Mouse (Mus musculus) kidney, adult 2 months (tissue): ENCODE results near the gene Wdr90. TPM values are rescaled to one million over a fixed set of nuclear protein-coding genes. Genes with fewer than 3 reads are reported as not detected.

Source experiments
- DNase-seq: peaks from one replicate; pipeline ENCODE4 v3.0.0; 2021
- H3K27ac ChIP-seq: fragments of 200-500 bp; 2 replicates; pipeline ENCODE4 v1.5.1; 2012; ENCODE audit warnings: low read depth, low read length, control low read depth, inconsistent platforms; ENCODE audit not compliant: insufficient read depth
- H3K27me3 ChIP-seq: fragments of 200-500 bp; replicated peaks from 2 replicates; pipeline ENCODE4 v1.6.1; 2012; ENCODE audit warnings: mild to moderate bottlenecking, moderate library complexity, low read length, inconsistent platforms; ENCODE audit not compliant: control insufficient read depth, insufficient read depth
- H3K36me3 ChIP-seq: fragments of 200-500 bp; 2 replicates; pipeline ENCODE4 v1.6.1; 2012; ENCODE audit warnings: mild to moderate bottlenecking, moderate library complexity, low read length, inconsistent platforms; ENCODE audit not compliant: control insufficient read depth, insufficient read depth
- H3K4me1 ChIP-seq: fragments of 200-500 bp; 2 replicates; pipeline ENCODE4 v1.6.1; 2011; ENCODE audit warnings: low read length; ENCODE audit not compliant: control insufficient read depth, insufficient read depth
- H3K4me3 ChIP-seq: fragments of 200-500 bp; 2 replicates; pipeline ENCODE4 v1.5.1; 2011; ENCODE audit warnings: mild to moderate bottlenecking, low read depth, low read length, control low read depth; ENCODE audit not compliant: insufficient read depth
- CTCF ChIP-seq: fragments of 200-500 bp; conservative IDR thresholded peaks from 2 replicates; pipeline ENCODE4 v1.5.1; 2011; ENCODE audit warnings: low read depth, mild to moderate bottlenecking, control low read depth, low read length, moderate library complexity, mixed read lengths; ENCODE audit not compliant: insufficient read depth, insufficient read length
- POLR2A ChIP-seq: fragments of 200-500 bp; IDR thresholded peaks from one replicate; pipeline ENCODE4 v1.6.1; 2011; ENCODE audit warnings: low read depth, low read length, control low read depth
- WGBS: fragments of 180-500 bp; shearing (Covaris S2); methylation state at CpG from one replicate; pipeline ENCODE4 v1.1.7; 2018; 5-methylcytosine and 5-hydroxymethylcytosine counted together
- polyA plus RNA-seq: library from polyadenylated mRNA; depleted of rRNA; stranded (reverse); fragments of >200 nt; gene quantifications from 2 replicates; pipeline ENCODE4 v1.2.3, GENCODE M21; 2012

The Wdr90 gene
- polyA plus RNA-seq, 1 experiment, result 23.8 TPM

DNA sequence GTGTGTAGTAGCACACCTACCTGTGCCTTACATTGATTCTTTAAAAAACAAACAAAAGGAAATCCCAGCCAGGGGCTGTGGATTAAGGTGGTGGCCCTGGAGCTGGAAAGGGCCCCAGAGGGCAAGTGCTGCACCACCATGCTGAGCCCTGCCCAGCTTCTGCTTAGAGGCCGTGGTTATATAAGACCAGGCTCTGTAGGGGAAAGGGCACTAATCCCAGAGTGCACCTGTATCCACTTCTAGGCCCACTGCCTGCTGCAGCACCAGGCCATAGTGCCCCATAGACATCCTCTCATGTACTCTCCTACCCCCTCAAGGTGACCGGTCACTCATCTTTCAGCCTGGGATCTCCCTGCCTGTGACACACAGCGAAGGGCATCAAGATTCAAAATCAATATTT is 4.9 kb upstream of the Wdr90 start:
- peaks cover 10% of the 10 kb centered on the region; the same call in 1 of the 2 replicates for H3K4me1 ChIP-seq
- 79% methylated on average over 3 of the region's 3 CpGs for WGBS
- no peaks in the 10 kb centered on the region for H3K27me3 ChIP-seq
- TF ChIP-seq CTCF (no peak), POLR2A (no peak)
- H3K27ac ChIP-seq, result peak overlapping the region; percentile 67
- no peaks in the 10 kb centered on the region for H3K36me3 ChIP-seq
- peak overlapping the region; percentile 13 for H3K4me3 ChIP-seq
- peak; percentile 77 for DNase-seq

DNA sequence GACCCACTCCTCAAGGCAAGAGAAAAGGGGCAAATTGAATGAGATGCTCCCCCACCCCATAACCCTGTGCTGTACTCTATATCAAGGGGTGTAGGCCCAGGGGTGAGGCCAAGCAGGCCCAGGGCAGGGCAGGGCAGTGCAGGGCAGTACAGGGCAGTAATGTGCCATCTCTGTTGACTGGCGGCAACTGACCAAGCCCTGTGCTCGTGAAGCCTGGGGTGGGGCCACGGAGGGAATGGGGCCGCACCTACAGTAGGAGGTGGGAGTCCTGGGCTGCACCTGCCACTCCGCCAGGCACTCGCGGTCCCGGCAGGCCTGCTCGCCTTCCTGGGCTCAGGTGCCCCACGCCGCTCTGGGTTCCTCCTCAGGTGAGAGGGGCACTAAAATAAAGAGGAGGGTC is 4.0 kb upstream of the Wdr90 start:
- H3K27me3 ChIP-seq, result no peaks in the 10 kb centered on the region
- peak overlapping the region; percentile 5; the same call in 1 of the 2 replicates for H3K4me3 ChIP-seq

DNA sequence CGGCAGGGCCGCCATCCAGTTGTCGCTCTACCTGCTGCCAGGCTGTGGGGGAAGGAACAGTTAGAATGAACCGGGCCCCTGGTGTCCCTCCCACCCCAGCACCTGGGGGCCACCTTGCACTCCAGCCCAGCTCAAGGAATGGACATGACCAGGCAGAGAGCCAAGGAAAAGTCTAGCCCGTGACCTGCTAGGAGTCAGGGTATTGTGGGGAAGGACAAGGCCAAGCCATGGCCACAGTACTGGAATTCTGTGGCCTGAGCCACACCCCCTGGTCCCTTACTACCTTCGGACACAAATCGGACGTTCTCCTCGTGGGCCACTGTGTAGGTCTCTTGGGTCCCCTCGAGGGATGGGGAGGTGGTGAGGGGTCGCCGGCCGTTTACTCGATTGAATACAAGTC is 3.0 kb upstream of the Wdr90 start:
- no peak for TF ChIP-seq POLR2A
- no peak for TF ChIP-seq CTCF
- Histone ChIP-seq H3K27me3 (no peaks in the 10 kb centered on the region), H3K4me3 (no peak overlapping the region), H3K4me1 (peaks cover 15% of the 10 kb centered on the region; the same call in 1 of the 2 replicates), H3K27ac (peak overlapping the region; percentile 14; the same call in 1 of the 2 replicates), H3K36me3 (no peaks in the 10 kb centered on the region)
- DNase-seq, result peak; percentile 68
- WGBS, result 56% methylated on average over 14 of the region's 14 CpGs

More for the DNA sequence above, 4.0 kb upstream of the Wdr90 start:
- Histone ChIP-seq H3K4me1 (peaks cover 15% of the 10 kb centered on the region; the same call in 1 of the 2 replicates), H3K27ac (peak overlapping the region; percentile 67), H3K36me3 (no peaks in the 10 kb centered on the region)
- TF ChIP-seq POLR2A, result no peak
- TF ChIP-seq CTCF, result no peak
- WGBS, result 73% methylated on average over 11 of the region's 11 CpGs
- peak; percentile 28 for DNase-seq

DNA sequence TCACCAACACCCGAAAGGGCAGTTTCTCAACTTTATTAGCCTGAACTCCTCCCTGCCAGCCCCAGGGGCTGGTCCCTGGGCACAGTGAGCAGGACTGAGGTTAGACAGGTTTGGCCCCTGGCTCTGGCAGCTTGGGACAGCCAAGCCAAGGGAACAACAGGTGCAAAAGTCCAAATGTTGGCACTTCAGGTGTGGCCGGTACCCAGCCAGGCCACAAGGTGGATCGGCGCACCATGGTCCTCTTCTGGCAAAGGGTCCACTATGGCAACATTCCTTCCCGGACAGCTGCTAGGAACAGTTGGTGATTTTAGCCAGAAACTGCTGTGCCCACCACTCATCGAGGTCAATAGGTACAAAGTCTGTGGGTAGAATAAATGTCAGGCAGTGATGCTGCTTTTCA is 2.4 kb upstream of the Wdr90 start:
- H3K27ac ChIP-seq, result peak overlapping the region; percentile 20; the same call in 1 of the 2 replicates

DNA sequence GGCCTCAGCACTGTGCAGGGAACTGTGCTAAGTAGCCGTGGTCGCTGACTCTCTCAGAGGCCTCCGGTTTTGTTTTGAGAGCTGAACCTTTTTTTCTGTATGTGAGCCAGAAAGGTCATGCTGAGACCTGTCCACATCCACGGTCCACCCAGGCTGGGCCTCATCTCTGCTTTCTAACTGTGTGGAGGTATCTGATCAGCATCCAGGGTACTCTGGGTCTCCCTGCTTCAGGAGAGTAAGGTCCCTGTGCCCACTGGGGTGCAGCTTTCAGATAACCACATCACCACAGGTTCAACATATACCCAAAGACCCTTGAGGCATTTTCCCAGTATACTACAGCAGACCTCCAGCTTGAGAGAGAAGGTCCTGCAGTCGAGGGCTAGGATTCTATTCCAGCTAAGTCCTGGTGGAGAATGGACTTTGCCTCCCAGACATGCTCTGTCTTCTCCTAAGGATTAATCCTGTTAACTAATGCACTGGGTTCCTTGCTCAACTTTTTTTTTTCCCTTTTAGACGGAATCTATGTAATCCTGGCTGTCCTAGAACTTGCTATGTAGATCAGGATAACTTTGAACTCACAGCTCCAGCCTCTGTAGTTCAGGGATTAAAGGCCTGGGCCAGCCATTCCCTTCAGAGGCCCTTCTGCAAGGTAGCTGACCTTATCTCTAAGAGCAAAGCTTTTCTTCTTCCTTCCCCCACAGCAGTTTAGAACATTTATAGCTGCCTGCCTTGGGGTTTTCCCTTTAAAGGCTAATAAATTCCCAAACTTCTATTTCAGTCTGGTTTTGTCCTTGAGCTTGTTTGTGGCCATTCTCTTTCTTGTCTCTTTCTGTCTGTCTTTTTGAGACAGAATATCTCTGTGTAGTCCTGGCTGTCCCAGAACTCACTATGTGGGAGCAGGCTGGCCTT is 657 bp upstream of the Wdr90 start:
- WGBS, result 7% methylated on average over 6 of the region's 6 CpGs
- peak overlapping the region; percentile 58 for H3K27ac ChIP-seq
- peak overlapping the region; percentile 62 for H3K4me3 ChIP-seq
- no peaks in the 10 kb centered on the region for H3K36me3 ChIP-seq
- no peak for TF ChIP-seq CTCF
- TF ChIP-seq POLR2A, result no peak
- peaks cover 11% of the 10 kb centered on the region; the same call in 1 of the 2 replicates for H3K4me1 ChIP-seq
- DNase-seq, result peak; percentile 68
- H3K27me3 ChIP-seq, result no peaks in the 10 kb centered on the region

More for the DNA sequence above, 2.4 kb upstream of the Wdr90 start:
- H3K36me3 ChIP-seq, result no peaks in the 10 kb centered on the region
- H3K4me1 ChIP-seq, result peaks cover 11% of the 10 kb centered on the region; the same call in 1 of the 2 replicates
- peak; percentile 79 for DNase-seq
- H3K27me3 ChIP-seq, result no peaks in the 10 kb centered on the region
- WGBS, result 60% methylated on average over 6 of the region's 6 CpGs
- TF ChIP-seq POLR2A (no peak), CTCF (peak; percentile 38)
- H3K4me3 ChIP-seq, result no peak overlapping the region

DNA sequence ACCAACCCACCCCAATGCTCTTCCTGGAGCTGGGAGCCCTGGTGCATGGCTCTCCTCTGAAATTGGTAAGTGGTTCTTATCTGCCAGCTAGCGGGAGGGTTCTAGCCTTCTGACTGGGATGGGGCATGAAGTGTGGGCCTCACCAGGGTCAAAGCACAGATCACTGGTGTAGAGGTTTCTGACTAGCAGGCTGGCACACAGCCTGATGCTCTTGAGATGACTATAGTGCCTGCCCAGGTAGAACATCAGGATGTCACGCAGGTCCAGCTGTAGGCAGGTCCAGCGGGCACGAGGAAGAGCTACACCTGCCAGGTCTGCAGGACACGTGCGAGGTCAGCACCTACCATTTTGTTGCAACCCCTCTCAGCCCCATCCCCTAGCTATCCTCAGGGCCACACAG is 1.1 kb downstream of the Wdr90 start:
- Histone ChIP-seq H3K4me1 (peaks cover 11% of the 10 kb centered on the region; the same call in 1 of the 2 replicates), H3K4me3 (no peak overlapping the region), H3K27me3 (no peaks in the 10 kb centered on the region), H3K36me3 (no peaks in the 10 kb centered on the region), H3K27ac (no peak overlapping the region)
- DNase-seq, result no peak
- WGBS, result 90% methylated on average over 6 of the region's 6 CpGs
- TF ChIP-seq CTCF (no peak), POLR2A (no peak)

DNA sequence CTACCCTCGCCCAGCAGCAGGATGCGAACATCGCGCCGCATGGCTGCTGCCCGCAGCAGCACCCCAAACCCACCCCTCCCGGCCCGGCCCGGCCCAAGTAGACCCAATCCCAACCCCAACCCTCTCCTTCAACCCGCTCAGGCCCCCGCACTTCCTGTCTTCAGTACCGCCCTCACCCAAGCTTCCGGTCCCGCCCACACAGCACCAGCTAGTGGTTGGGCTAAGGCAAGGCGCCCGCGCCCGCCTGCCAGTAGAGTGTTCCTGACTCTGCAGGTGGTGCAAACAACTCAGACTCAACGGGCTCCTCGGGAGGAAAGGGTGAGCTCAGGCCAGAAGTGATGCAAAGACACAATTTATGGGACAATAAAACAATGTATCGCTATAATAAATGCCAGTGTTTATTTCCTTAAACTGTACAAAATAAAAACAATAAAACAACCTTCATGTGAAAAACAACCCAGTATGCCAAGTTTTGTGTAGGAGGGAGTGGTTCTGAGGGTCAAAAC is 16.9 kb downstream of the Wdr90 start, which contains the start of gene Rhot2:
Rhot2 (minus strand) TSS at position 456 of the 506 bp plus-strand sequence.
- H3K4me3 ChIP-seq, result peak within 1 kb of the TSS; percentile 78
- H3K36me3 ChIP-seq, result no peaks in the 10 kb centered on the region; the same call in 1 of the 2 replicates
- peak within 1 kb of the TSS; percentile 77 for H3K27ac ChIP-seq
- no peaks in the 10 kb centered on the region for H3K27me3 ChIP-seq
- TF ChIP-seq POLR2A (peak; percentile 64), CTCF (peak; percentile 49)
- peaks cover 11% of the 10 kb centered on the region for H3K4me1 ChIP-seq
- peak; percentile 98 for DNase-seq
- WGBS, result under 1% methylated on average over 21 of the region's 21 CpGs
